Mouse (Mus musculus) small intestine, adult 2 months (tissue): ENCODE measurements around the gene Gas1. TPM values are rescaled to one million over a fixed set of nuclear protein-coding genes. Genes with fewer than 3 reads are reported as not detected.

ENCODE experiments used
- H3K27ac ChIP-seq: fragments of 200-500 bp; 2 replicates; pipeline ENCODE4 v1.5.1; 2012; ENCODE audit warnings: low read depth, low read length, control low read depth, inconsistent platforms; ENCODE audit not compliant: insufficient read depth
- H3K27me3 ChIP-seq: fragments of 200-500 bp; 2 replicates; pipeline ENCODE4 v1.6.1; 2012; ENCODE audit warnings: mild to moderate bottlenecking, moderate library complexity, low read length, inconsistent platforms; ENCODE audit not compliant: control insufficient read depth, insufficient read depth
- H3K36me3 ChIP-seq: fragments of 200-500 bp; 2 replicates; pipeline ENCODE4 v1.6.1; 2012; ENCODE audit warnings: mild to moderate bottlenecking, low read length, control low read depth, inconsistent platforms; ENCODE audit not compliant: control insufficient read depth, insufficient read depth
- H3K4me1 ChIP-seq: fragments of 200-500 bp; 2 replicates; pipeline ENCODE4 v1.6.1; 2012; ENCODE audit warnings: low read length, inconsistent platforms, mixed read lengths; ENCODE audit not compliant: control insufficient read depth, insufficient read depth, insufficient read length
- H3K4me3 ChIP-seq: fragments of 200-500 bp; 2 replicates; pipeline ENCODE4 v1.5.1; 2012; ENCODE audit warnings: low read depth, mild to moderate bottlenecking, control low read depth, inconsistent platforms, low read length, moderate library complexity
- CTCF ChIP-seq: fragments of 200-500 bp; IDR thresholded peaks from 2 replicates; pipeline ENCODE4 v1.5.1; 2012; ENCODE audit warnings: low read depth, mild to moderate bottlenecking, control low read depth, inconsistent platforms, low read length, moderate library complexity, mixed read lengths; ENCODE audit not compliant: insufficient replicate concordance, insufficient read length; ENCODE audit errors: extremely low read depth
- POLR2A ChIP-seq: fragments of 200-500 bp; IDR thresholded peaks from 2 replicates; pipeline ENCODE4 v1.6.1; 2012; ENCODE audit warnings: low read depth, mild to moderate bottlenecking, control low read depth, inconsistent platforms, low read length, moderate library complexity
- WGBS: fragments of 180-500 bp; shearing (Covaris S2); methylation state at CpG from one replicate; pipeline ENCODE4 v1.1.7; 2018; 5-methylcytosine and 5-hydroxymethylcytosine counted together
- polyA plus RNA-seq: library from polyadenylated mRNA; depleted of rRNA; stranded (reverse); fragments of >200 nt; gene quantifications from 2 replicates; pipeline ENCODE4 v1.2.3, GENCODE M21; 2012

The Gas1 gene
- polyA plus RNA-seq, 1 experiment = 61.6 TPM

GRCm38 (mm10) chr13:60134439-60134799 lies 42.7 kb downstream of the Gas1 start:
- H3K4me3 ChIP-seq = no peak overlapping the region
- no peak overlapping the region for H3K27ac ChIP-seq
- H3K36me3 ChIP-seq = no peaks in the 10 kb centered on the region
- TF ChIP-seq POLR2A = no peak
- no peak for TF ChIP-seq CTCF
- 87% methylated on average over 5 of the region's 5 CpGs for WGBS
- H3K4me1 ChIP-seq = no peaks in the 10 kb centered on the region
- no peaks in the 10 kb centered on the region for H3K27me3 ChIP-seq

GRCm38 (mm10) chr13:60133716-60134438 lies 43.3 kb downstream of the Gas1 start:
- TF ChIP-seq CTCF (no peak), POLR2A (no peak)
- H3K4me3 ChIP-seq = no peak overlapping the region
- H3K4me1 ChIP-seq = no peaks in the 10 kb centered on the region
- no peaks in the 10 kb centered on the region for H3K27me3 ChIP-seq
- H3K36me3 ChIP-seq = no peaks in the 10 kb centered on the region
- H3K27ac ChIP-seq = no peak overlapping the region
- WGBS = 27% methylated on average over 10 of the region's 10 CpGs

DNA sequence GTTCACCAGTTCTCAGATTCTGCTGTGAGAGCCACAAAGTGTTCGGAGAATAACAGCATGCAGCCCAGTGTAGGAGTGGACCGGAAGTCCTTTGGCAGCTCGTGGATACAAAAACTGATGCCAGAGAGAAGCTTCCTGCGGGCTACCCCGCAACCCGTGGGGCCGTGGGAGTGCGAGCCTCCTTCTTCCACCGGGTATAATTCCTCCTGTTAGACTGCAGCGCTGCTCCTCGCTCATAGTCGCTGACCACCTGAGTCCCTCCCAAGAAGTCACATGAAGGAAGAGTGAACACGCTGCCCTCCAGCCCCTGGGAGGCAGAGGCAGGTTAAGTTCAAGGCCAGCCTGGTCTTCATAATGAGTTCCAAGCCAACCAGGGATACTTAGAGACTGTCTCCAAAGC lies 45.4 kb downstream of the Gas1 start:
- Histone ChIP-seq H3K4me1 (no peaks in the 10 kb centered on the region), H3K4me3 (no peak overlapping the region), H3K27ac (no peak overlapping the region), H3K36me3 (no peaks in the 10 kb centered on the region), H3K27me3 (no peaks in the 10 kb centered on the region)
- TF ChIP-seq CTCF (no peak), POLR2A (no peak)
- 61% methylated on average over 13 of the region's 13 CpGs for WGBS

GRCm38 (mm10) chr13:60129541-60129940 lies 47.6 kb downstream of the Gas1 start:
- no peaks in the 10 kb centered on the region for H3K4me1 ChIP-seq
- no peak overlapping the region for H3K27ac ChIP-seq
- TF ChIP-seq POLR2A = no peak
- no peak for TF ChIP-seq CTCF
- H3K36me3 ChIP-seq = no peaks in the 10 kb centered on the region
- no peaks in the 10 kb centered on the region for H3K27me3 ChIP-seq
- WGBS = 72% methylated on average over 9 of the region's 9 CpGs
- H3K4me3 ChIP-seq = no peak overlapping the region

DNA sequence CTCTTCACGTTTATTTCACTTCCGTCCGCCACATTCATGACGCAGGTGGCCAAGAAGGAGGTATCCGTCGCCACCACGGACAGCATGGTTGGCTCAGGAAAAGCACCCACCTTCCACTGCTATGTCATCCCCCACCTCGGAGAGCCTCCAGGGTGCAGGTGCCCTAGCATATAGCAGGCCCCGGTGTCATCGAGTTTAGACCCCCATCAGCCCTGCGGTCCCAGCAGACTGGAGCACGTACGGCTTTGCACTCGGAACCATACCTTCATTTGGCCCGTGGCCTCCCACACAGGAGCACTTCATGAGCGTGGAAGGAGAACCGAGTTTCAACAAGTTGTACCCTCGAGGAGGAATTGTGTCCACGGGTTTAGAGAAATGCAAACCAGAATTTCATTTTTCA lies 50.8 kb downstream of the Gas1 start:
- no peak for TF ChIP-seq CTCF
- no peak for TF ChIP-seq POLR2A
- Histone ChIP-seq H3K27me3 (no peaks in the 10 kb centered on the region; the same call in 1 of the 2 replicates), H3K27ac (no peak overlapping the region), H3K36me3 (no peaks in the 10 kb centered on the region), H3K4me3 (no peak overlapping the region), H3K4me1 (no peaks in the 10 kb centered on the region)
- 76% methylated on average over 19 of the region's 19 CpGs for WGBS

DNA sequence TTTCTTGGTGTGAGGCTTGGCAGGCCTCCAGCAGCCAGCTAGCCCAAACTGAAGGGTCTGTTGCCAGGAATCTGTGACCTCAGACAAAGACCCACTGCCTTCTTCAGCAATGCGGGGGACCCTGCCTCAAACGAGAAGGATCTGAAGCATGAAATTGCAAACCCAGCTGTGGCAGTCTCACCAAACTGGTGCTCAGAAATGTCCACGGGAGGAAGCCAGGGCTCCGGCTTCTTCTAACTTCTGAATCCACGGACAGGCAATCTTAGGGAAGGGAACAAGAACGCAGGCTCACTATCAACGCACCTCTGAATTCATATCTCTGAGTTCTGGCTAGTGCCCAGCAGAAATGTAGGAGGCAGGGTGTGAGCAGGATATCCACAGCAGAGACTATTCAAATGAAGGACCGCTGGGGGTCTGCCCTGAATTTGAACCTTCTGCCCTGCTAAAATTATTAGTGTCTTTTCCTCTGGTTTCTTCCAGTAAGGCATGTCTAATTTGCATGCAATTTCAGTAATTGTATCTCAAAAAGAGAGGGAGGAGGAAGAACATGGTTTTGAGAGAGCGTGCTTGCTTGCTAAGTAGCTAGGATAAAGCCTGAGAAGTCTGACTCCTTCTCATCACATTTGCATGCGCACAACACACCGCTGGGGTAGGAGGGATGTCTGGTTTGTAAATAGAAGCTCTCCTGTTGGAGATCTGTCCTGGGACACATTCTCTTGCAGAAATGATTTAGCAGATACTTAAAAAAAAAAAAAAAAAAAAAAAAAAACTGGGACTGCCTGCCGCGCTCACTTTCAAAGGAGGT lies 51.5 kb downstream of the Gas1 start:
- H3K36me3 ChIP-seq = no peaks in the 10 kb centered on the region
- WGBS = 61% methylated on average over 13 of the region's 13 CpGs
- no peak overlapping the region for H3K4me3 ChIP-seq
- no peak overlapping the region for H3K27ac ChIP-seq
- no peaks in the 10 kb centered on the region; the same call in 1 of the 2 replicates for H3K27me3 ChIP-seq
- no peaks in the 10 kb centered on the region for H3K4me1 ChIP-seq
- TF ChIP-seq POLR2A (no peak), CTCF (no peak)

- no peak overlapping the region for H3K4me3 ChIP-seq
- H3K4me1 ChIP-seq = no peaks in the 10 kb centered on the region
- no peaks in the 10 kb centered on the region for H3K36me3 ChIP-seq
- WGBS = 27% methylated on average over 3 of the region's 3 CpGs
- no peaks in the 10 kb centered on the region; the same call in 1 of the 2 replicates for H3K27me3 ChIP-seq
- no peak overlapping the region for H3K27ac ChIP-seq
- no peak for TF ChIP-seq POLR2A
- no peak for TF ChIP-seq CTCF
Observed at GRCm38 (mm10) chr13:60125020-60125419, 52.1 kb downstream of the Gas1 start.
